Mouse (Mus musculus): ENCODE measurements at regions not wholly inside any gene's neighbourhood (a gene's known extent, or its start where the extent isn't known, plus 50 kb on each side); places are given as distances from the start of the nearest gene placed in this dataset.
A peak's percentile ranks its signal among the peaks of the same experiment; 100 is the strongest.
"Not testable (repeated sequence)": the region's sequence is repeated elsewhere in the genome, so short reads cannot be mapped to it uniquely, and the experiment has no call there.

DNA sequence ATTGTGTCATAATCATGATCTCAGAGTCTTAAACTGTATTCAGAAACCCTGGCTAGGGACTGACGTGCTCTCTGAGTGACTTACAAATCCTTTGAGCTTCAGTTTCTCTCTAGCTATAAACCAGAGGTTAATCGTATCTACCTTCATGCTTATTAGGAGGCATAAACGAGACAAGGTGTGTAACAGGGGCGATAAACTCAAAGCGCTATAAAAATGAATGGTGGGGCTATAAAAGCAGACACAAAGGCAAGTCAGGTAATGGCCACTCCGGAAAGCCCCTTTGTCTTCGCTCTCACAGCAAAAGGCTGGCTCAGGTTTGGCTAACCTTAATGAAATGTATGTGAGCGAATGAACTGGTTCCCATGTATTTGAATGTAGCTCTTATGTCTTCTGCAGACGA is 94.6 kb downstream of the Gm9817 start:
- Histone ChIP-seq H3K36me3 (ENCODE audit: control insufficient read depth, insufficient read depth, low read length) (no peaks in the 10 kb centered on the region), H3K4me1 (ENCODE audit: control insufficient read depth, insufficient read depth, low read length) (no peaks in the 10 kb centered on the region), H3K9me3 (replicated peaks; ENCODE audit: control insufficient read depth, low read length) (peaks cover 6% of the 10 kb centered on the region; the same call in 1 of the 2 replicates), H3K9ac (ENCODE audit: low read length) (no peak overlapping the region), H3K4me2 (ENCODE audit: low read length) (no peak overlapping the region), H3K27me3 (replicated peaks; ENCODE audit: control insufficient read depth, insufficient read depth, low read length) (no peaks in the 10 kb centered on the region), H3K4me3 (ENCODE audit: low read depth, low read length) (no peak overlapping the region), H3K27ac (ENCODE audit: low read depth, low read length) (no peak overlapping the region)
- 86% methylated on average over 9 of the region's 9 CpGs for WGBS
- DNase-seq (ENCODE audit: low spot score) (no peak), ATAC-seq (no peak)

DNA sequence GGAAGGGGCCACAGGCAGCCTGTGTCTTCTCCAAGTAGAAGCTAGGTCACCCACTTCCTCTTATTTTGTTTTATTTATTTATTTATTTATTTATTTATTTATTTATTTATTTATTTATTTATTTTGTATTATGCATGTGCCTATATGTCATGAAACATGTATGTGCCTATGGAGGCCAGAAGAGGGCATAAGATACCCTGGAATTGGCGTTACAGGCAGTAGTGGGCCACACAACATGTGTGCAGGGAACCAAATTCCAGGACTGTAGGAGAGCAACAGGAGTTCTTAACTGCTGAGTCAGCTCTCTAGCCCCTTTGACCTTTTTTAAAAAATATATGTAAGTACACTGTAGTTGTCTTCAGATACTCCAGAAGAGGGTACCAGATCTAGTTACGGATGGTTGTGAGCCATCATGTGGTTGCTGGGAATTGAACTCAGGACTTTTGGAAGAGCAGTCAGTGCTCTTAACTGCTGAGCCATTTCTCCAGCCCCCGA is 97.3 kb downstream of the Gm9817 start:
- H3K27me3 ChIP-seq (replicated peaks; ENCODE audit: control insufficient read depth, insufficient read depth, low read length); H3K4me1 ChIP-seq (ENCODE audit: control insufficient read depth, insufficient read depth, low read length); H3K36me3 ChIP-seq (ENCODE audit: control insufficient read depth, insufficient read depth, low read length); H3K27ac ChIP-seq (ENCODE audit: low read depth, low read length); H3K4me3 ChIP-seq (ENCODE audit: low read depth, low read length); ATAC-seq; H3K4me2 ChIP-seq (ENCODE audit: low read length); H3K9me3 ChIP-seq (replicated peaks; ENCODE audit: control insufficient read depth, low read length); DNase-seq (ENCODE audit: low spot score); H3K9ac ChIP-seq (ENCODE audit: low read length): not testable (repeated sequence)
- 80% methylated on average over 3 of the region's 3 CpGs for whole genome bisulfite sequencing

DNA sequence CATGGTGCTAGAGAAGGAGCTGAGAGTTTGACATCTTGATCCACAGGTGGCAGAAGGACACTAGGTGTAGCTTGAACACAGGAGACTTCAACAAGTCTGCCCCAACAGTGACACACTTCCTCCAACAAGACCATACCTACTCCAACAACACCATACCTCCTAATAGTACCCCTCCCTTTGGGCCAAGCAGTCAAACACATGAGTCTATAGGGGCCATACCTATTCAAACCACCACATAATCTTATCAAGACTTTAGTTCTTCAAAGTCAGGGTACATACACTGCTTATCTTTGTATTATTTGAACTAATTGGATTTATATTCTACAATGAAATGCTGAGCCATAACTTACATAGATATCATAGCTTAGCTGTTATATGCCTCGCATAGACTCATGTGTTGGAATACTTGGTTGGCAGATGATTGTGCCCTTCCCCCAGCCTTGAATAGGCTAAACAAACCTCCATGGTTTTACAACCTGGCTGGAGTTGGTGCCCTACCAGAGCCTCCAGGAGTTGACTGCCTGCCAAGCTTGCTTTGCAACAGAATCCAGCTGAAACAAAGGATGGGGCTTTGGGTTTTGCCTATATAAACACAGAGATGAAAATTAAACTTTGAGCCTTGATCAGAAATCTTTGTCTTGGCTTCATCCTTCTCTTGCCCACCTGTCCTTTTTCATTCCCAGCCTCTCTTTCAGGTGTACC is 103.2 kb downstream of the Gm9817 start:
- Histone ChIP-seq H3K9me3 (replicated peaks; ENCODE audit: control insufficient read depth, low read length) (no peaks in the 10 kb centered on the region), H3K27ac (ENCODE audit: low read depth, low read length) (no peak overlapping the region), H3K4me1 (ENCODE audit: control insufficient read depth, insufficient read depth, low read length) (no peaks in the 10 kb centered on the region), H3K9ac (ENCODE audit: low read length) (no peak overlapping the region), H3K4me2 (ENCODE audit: low read length) (no peak overlapping the region), H3K36me3 (ENCODE audit: control insufficient read depth, insufficient read depth, low read length) (no peaks in the 10 kb centered on the region), H3K27me3 (replicated peaks; ENCODE audit: control insufficient read depth, insufficient read depth, low read length) (no peaks in the 10 kb centered on the region), H3K4me3 (ENCODE audit: low read depth, low read length) (no peak overlapping the region)
- DNase-seq (ENCODE audit: low spot score) (no peak), ATAC-seq (no peak)
- WGBS: 91% methylated on average over 1 of the region's 1 CpGs

DNA sequence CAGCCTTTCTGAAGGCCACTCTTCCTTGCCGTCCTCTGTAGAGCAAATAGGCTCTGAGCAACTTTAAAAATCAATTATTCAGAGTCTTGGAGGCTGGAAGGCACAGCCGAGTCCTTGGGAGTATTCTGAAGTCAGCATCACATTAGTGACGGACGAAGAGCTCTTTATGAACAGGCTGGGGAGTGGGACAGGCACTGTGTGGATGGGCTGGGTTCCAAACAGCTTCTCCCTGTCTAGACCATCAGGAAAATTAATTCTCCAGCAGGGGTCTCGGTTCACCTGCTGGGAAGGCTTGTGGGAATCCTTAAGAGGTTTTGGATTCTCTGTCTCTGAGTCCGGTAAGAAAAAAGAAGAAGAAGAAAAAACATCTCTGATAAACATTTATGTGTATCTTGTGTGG is 110.9 kb downstream of the Gm9817 start:
- H3K36me3 ChIP-seq (ENCODE audit: control insufficient read depth, insufficient read depth, low read length): no peaks in the 10 kb centered on the region
- H3K27me3 ChIP-seq (replicated peaks; ENCODE audit: control insufficient read depth, insufficient read depth, low read length): no peaks in the 10 kb centered on the region
- DNase-seq (ENCODE audit: low spot score) (peak; percentile 49), ATAC-seq (0 out of 2 replicates have a peak, but pooled peaks have one; percentile 37)
- H3K9me3 ChIP-seq (replicated peaks; ENCODE audit: control insufficient read depth, low read length): no peaks in the 10 kb centered on the region
- H3K27ac ChIP-seq (ENCODE audit: low read depth, low read length): no peak overlapping the region
- WGBS: 8% methylated on average over 6 of the region's 6 CpGs
- H3K4me1 ChIP-seq (ENCODE audit: control insufficient read depth, insufficient read depth, low read length): peaks cover 6% of the 10 kb centered on the region
- no peak overlapping the region for H3K4me3 ChIP-seq (ENCODE audit: low read depth, low read length)
- no peak overlapping the region for H3K4me2 ChIP-seq (ENCODE audit: low read length)
- H3K9ac ChIP-seq (ENCODE audit: low read length): no peak overlapping the region

DNA sequence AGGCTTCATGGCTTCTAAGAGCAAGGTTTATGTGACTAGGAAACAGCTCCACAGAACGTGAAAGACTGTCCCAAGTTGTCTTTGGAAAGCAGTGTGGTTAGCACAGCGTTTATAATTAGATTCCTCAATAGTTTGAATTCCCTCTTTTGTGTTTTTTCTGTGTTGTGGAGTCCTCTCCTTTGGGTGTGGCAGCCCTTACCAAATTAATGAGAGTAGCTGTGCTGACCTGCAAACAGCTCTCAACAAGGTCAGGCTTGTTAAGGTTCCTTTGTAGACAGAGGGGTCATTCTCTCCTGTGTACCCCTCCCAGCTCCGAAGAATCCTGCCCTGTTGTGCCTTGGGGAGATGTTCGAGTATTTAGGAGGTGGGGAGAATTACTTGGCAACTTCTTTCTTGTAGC is 111.7 kb downstream of the Gm9817 start:
- no peak overlapping the region for H3K27ac ChIP-seq (ENCODE audit: low read depth, low read length)
- no peak overlapping the region for H3K9ac ChIP-seq (ENCODE audit: low read length)
- H3K27me3 ChIP-seq (replicated peaks; ENCODE audit: control insufficient read depth, insufficient read depth, low read length): no peaks in the 10 kb centered on the region
- DNase-seq (ENCODE audit: low spot score) (no peak), ATAC-seq (no peak)
- 24% methylated on average over 4 of the region's 4 CpGs for WGBS
- no peaks in the 10 kb centered on the region for H3K36me3 ChIP-seq (ENCODE audit: control insufficient read depth, insufficient read depth, low read length)
- no peak overlapping the region for H3K4me2 ChIP-seq (ENCODE audit: low read length)
- H3K4me3 ChIP-seq (ENCODE audit: low read depth, low read length): no peak overlapping the region
- no peaks in the 10 kb centered on the region for H3K9me3 ChIP-seq (replicated peaks; ENCODE audit: control insufficient read depth, low read length)
- peaks cover 6% of the 10 kb centered on the region for H3K4me1 ChIP-seq (ENCODE audit: control insufficient read depth, insufficient read depth, low read length)

DNA sequence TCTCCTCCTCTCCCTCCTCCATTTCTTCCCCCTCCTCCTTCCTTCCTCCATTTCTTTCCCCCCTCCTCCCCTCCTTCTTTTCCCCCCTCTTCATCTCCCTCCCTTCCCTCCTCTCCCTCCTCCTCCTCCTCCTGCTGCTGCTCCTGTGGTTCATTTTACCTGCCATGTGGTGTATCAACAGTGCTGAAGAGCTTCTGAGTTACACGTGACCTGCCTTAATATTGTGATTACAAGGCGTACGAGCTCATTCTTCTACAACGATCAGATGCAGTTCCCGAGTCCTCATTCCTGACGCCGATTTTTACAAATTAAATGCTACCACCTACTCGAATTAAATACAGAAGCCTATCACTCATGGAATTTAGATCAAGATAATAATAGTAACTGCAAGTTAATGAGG is 113.6 kb downstream of the Gm9817 start:
- Histone ChIP-seq H3K9me3 (replicated peaks; ENCODE audit: control insufficient read depth, low read length) (no peaks in the 10 kb centered on the region), H3K4me3 (ENCODE audit: low read depth, low read length) (no peak overlapping the region), H3K27me3 (replicated peaks; ENCODE audit: control insufficient read depth, insufficient read depth, low read length) (no peaks in the 10 kb centered on the region), H3K27ac (ENCODE audit: low read depth, low read length) (no peak overlapping the region), H3K4me1 (ENCODE audit: control insufficient read depth, insufficient read depth, low read length) (peaks cover 6% of the 10 kb centered on the region), H3K4me2 (ENCODE audit: low read length) (no peak overlapping the region), H3K9ac (ENCODE audit: low read length) (no peak overlapping the region), H3K36me3 (ENCODE audit: control insufficient read depth, insufficient read depth, low read length) (no peaks in the 10 kb centered on the region)
- DNase-seq (ENCODE audit: low spot score) (peak; percentile 36), ATAC-seq (no peak)
- WGBS: 35% methylated on average over 8 of the region's 8 CpGs

DNA sequence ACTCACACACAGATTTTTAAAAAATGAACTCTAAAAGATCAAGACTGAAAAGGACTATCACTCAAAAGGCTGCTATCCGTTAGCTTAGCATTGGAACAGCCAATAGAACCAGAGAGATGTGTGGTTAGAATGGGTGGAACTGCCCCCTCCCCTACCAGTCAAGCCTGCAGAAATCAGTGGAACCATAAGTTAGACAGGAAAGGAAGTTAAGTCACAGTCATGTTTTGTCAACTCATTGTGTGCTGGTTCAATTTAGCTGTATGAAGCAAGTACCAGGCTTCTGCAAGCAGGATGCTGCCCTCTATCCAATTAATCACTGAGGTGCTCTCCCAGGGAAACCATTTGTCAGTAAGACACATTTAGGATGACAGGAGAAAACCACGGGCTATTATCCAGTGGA is 117.1 kb downstream of the Gm9817 start:
- no peak overlapping the region for H3K27ac ChIP-seq (ENCODE audit: low read depth, low read length)
- 85% methylated on average over 2 of the region's 2 CpGs for WGBS
- no peaks in the 10 kb centered on the region for H3K27me3 ChIP-seq (replicated peaks; ENCODE audit: control insufficient read depth, insufficient read depth, low read length)
- H3K4me3 ChIP-seq (ENCODE audit: low read depth, low read length): no peak overlapping the region
- H3K36me3 ChIP-seq (ENCODE audit: control insufficient read depth, insufficient read depth, low read length): no peaks in the 10 kb centered on the region
- no peak overlapping the region for H3K4me2 ChIP-seq (ENCODE audit: low read length)
- ATAC-seq: no peak
- no peak for DNase-seq (ENCODE audit: low spot score)
- H3K4me1 ChIP-seq (ENCODE audit: control insufficient read depth, insufficient read depth, low read length): no peaks in the 10 kb centered on the region
- H3K9ac ChIP-seq (ENCODE audit: low read length): no peak overlapping the region
- no peaks in the 10 kb centered on the region for H3K9me3 ChIP-seq (replicated peaks; ENCODE audit: control insufficient read depth, low read length)

DNA sequence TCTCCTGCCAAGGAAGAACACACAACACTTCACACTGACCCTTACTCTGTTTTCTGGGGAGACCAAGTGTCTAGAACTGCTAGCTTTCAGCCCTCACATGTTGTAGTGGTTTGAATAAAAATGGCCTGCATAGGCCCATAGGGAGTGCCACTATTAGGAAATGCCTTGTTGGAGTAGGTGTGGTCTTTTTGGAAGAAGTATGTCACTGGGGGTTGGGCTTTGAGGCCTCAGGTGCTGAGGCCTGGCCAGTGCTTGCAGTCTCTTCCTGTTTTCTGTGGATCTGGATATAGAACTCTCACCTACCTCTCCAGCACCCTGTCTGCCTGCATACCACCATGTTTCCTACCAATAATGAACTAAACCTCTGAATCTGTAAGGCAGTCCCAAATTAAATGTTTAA is 117.9 kb downstream of the Gm9817 start:
- no peak for ATAC-seq
- no peaks in the 10 kb centered on the region for H3K27me3 ChIP-seq (replicated peaks; ENCODE audit: control insufficient read depth, insufficient read depth, low read length)
- H3K4me1 ChIP-seq (ENCODE audit: control insufficient read depth, insufficient read depth, low read length): no peaks in the 10 kb centered on the region
- H3K4me2 ChIP-seq (ENCODE audit: low read length): no peak overlapping the region
- DNase-seq (ENCODE audit: low spot score): no peak
- no peak overlapping the region for H3K4me3 ChIP-seq (ENCODE audit: low read depth, low read length)
- no peaks in the 10 kb centered on the region for H3K36me3 ChIP-seq (ENCODE audit: control insufficient read depth, insufficient read depth, low read length)
- H3K27ac ChIP-seq (ENCODE audit: low read depth, low read length): no peak overlapping the region
- H3K9ac ChIP-seq (ENCODE audit: low read length): no peak overlapping the region
- H3K9me3 ChIP-seq (replicated peaks; ENCODE audit: control insufficient read depth, low read length): no peaks in the 10 kb centered on the region

DNA sequence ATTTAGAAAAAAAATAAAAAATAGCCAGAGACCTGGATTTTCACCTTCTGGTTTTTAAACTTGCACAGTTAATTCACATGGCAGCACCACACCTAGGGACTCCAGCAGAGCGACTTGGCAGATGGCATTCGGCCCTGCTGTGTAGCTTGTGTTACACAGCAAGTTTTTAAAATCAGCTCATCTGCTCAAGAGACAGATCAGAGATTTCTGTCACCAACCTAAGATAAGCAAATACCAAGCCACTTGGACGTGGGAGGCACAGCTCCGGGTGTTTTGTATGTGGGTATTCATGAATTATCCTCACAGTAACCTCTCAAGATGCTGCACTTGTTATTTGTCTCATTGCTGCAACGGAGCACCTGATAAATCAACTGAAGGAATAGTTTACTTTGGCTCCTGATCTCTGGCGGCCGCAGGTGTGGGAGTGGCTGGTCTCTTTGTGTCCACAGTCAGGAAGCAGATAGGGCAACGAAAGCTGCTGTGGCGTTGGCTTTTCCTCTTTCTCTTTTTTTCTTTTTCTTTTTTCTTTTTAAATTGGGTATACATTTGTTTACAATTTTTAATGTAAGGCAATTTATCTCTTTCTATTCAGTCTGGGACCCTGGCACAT is 122.1 kb downstream of the Gm9817 start:
- no peak overlapping the region for H3K4me3 ChIP-seq (ENCODE audit: low read depth, low read length)
- H3K36me3 ChIP-seq (ENCODE audit: control insufficient read depth, insufficient read depth, low read length): no peaks in the 10 kb centered on the region
- ATAC-seq (no peak), DNase-seq (ENCODE audit: low spot score) (no peak)
- H3K4me2 ChIP-seq (ENCODE audit: low read length): no peak overlapping the region
- no peak overlapping the region for H3K27ac ChIP-seq (ENCODE audit: low read depth, low read length)
- no peak overlapping the region for H3K9ac ChIP-seq (ENCODE audit: low read length)
- H3K4me1 ChIP-seq (ENCODE audit: control insufficient read depth, insufficient read depth, low read length): no peaks in the 10 kb centered on the region
- no peaks in the 10 kb centered on the region for H3K27me3 ChIP-seq (replicated peaks; ENCODE audit: control insufficient read depth, insufficient read depth, low read length)
- no peaks in the 10 kb centered on the region for H3K9me3 ChIP-seq (replicated peaks; ENCODE audit: control insufficient read depth, low read length)
- 84% methylated on average over 9 of the region's 9 CpGs for WGBS
